Mouse (Mus musculus) kidney, adult 2 months (tissue): Measurements from ENCODE around the gene Krtap3-2.

Source experiments
- CTCF ChIP-seq: fragments of 200-500 bp; conservative IDR thresholded peaks from 2 replicates; pipeline ENCODE4 v1.5.1; 2011; ENCODE audit warnings: low read depth, mild to moderate bottlenecking, control low read depth, low read length, moderate library complexity, mixed read lengths; ENCODE audit not compliant: insufficient read depth, insufficient read length
- POLR2A ChIP-seq: fragments of 200-500 bp; IDR thresholded peaks from one replicate; pipeline ENCODE4 v1.6.1; 2011; ENCODE audit warnings: low read depth, low read length, control low read depth

GRCm38 (mm10) chr11:99583245-99583704 is 26.6 kb upstream of the Krtap3-2 start, which contains the start of gene Krtap1-4:
- TF ChIP-seq CTCF (no peak), POLR2A (no peak)
